Mouse (Mus musculus) left cerebral cortex, adult 9 months (tissue): ENCODE measurements at regions not wholly inside any gene's neighbourhood (a gene's known extent, or its start where the extent isn't known, plus 50 kb on each side); places are given as distances from the start of the nearest gene placed in this dataset.

Experiments used
- DNase-seq, 2 experiments: peaks; one replicate each; pipeline ENCODE4 v3.0.0; 2022; ENCODE audit warnings: low spot score in 2 of 2

GRCm38 (mm10) chr14:61665815-61666214, 58.6 kb downstream of the Kcnrg start:
- DNase-seq, result no peak

GRCm38 (mm10) chr14:61673184-61673583, 65.9 kb downstream of the Kcnrg start:
- DNase-seq, result no peak

- DNase-seq, result no peak
Measured at GRCm38 (mm10) chr14:61678107-61678506, 70.8 kb downstream of the Kcnrg start.

DNA sequence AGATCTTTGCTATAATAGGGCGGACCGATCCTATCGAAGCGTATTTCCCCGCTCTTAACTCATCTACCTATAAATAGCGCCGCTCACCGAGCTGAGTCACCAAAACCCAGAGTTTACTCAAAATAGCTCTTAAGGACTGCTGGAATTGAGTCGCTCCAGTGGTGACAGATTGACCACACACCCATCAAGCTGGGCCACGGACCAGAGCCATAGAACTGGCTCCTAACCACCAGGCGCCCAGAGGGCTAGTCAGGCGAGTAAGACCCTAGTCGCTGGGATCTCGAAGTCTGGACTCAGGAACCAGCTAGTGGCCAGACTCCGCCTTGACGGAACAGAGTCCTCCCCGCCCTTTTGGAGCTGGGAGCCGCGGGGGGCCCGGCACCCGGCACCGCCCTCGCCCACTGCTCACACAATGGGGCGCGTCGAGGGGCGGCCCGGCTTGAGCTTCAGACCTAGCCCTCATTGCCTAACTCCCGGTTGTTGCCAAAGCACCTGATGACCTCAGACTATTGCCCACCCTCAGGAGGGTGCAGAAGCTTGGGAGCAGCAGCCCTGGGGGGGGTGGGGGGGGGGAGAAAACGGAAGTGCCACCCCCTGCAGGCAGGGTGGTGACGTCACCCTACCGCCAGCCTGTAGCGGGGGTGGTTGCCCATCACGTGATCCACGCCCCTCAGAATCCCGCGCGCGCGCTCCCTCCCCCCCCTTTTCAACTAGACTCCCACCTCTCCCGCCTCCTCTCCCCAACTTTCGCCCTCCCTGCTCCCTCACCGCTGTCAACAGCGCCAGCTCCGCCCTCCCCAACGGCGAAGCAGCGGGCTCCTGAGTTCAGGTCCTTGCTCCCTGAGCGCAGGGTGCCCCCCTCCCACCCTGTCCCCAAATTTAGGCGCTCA, 73.8 kb downstream of the Kcnrg start:
- peak; percentile 66 to 79 for DNase-seq

- peak; percentile 59 to 86 for DNase-seq
Measured at GRCm38 (mm10) chr14:61681708-61682701, 74.7 kb downstream of the Kcnrg start.

- DNase-seq, result peak in 1 of 2 experiments; percentile 62
Measured at GRCm38 (mm10) chr14:61682721-61683355, 75.6 kb downstream of the Kcnrg start.

DNA sequence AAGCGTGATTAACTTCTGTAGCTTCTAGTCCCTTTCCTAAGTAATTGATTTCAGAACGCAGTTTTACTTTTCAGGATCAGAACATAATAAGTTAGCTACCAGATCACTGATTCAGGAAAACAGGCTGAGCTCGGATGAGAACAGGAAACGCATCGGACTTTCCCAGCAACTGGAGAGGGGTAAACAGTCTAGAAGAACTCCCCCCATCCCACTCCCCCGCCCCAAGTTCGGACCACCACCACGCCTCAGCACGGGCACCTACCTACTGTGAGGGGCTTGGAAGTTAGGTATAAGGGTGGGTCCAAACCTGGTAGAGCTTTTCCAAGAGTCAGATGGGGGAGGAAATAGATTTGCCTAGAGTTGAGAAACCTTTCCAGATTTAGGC, 76.1 kb downstream of the Kcnrg start:
- no peak for DNase-seq

DNA sequence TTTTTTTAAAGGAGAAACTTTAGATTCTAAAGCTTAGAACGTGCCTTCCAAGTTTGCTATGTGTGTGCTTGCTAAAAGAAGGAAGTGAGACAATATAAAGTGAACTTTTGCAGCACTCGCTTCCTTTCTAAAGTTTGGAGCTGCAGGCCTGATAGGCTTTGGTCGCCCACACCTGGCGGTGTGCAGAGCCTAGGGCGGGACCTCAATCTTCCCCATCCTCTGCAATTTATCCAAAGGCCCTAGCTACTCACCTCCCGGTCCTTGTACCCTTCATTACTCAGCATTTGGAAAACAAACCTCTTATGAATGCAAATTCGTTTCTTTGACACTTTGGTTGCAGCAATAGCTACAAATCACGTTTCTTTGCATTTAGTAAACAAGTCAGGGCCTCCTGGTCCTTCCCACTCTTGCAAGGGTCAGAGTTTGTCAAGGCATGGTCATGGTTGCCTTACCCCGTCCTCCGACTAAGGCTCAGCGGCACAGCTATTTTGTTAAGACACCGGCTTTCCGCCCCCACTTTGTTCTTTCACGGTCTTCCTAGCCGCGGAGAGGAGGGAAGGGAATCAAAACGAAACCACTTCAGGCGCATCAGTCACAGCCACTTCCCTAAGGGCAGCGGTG, 76.6 kb downstream of the Kcnrg start:
- DNase-seq, result peak in 1 of 2 experiments; percentile 34

DNA sequence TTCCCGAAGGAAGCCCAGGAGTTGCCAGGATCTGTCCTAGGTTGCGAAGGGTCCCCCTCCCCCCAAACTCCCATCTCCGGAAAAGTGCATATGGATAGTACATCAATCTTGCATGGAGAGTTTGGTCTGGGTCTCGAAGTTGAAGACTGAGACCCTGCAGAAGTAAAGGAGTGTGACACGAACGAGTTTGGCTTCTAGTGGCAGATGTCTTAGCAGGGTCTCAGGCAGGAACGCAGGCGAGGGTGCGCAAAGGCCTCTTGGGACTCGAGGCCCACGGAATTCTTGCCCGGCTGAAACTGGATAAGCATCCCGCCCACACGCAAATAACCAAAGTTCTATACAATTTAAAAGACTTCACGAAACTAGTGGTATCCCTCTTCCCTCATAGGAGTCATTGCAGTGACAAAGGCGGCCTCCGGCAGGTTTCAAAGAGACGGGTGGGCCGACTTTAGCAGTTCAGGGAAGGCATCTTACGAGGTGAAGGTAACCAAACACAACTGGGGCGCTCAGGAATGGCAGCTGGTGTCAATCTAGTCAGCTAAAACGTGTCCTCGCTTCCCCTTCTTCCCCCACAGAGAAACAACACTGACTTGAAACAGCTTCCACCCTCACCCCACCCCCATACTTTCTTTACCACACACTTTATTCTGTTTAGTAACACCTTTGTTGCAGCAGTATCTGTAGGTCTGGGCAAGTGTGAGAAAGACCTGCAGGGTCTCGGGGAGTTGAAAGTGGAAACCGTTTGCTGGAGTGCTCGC, 77.4 kb downstream of the Kcnrg start:
- no peak for DNase-seq

DNA sequence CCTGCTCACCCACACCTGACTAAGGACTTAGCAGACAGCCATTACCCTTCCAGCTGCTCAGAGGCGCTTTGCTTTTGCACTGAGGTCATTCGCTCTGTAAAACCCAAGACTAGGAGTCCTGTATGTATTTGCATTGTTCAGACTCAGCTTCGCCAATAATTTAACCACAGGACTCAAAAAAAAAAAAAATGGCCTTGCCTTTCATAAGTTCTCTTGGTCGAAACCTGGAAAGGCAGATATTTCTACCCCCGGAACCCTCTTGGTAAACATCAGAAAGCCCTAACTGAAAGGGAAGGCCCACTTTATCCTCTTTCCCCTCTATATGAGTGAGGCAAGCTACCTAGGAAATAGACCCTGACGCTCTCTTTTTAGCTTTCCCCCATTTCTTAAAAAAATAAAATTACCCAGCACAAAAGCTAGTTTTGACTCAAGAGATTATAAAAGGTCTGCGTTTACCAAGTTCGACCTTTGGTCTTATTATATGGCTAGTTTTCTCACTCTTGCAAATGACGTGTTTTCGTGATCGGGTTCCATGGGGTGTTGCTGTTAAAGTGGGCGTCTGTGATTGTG, 78.1 kb downstream of the Kcnrg start:
- no peak for DNase-seq

- no peak for DNase-seq
Measured at GRCm38 (mm10) chr14:61686101-61686691, 78.9 kb downstream of the Kcnrg start.

- no peak for DNase-seq
Measured at GRCm38 (mm10) chr14:61686821-61687341, 79.6 kb downstream of the Kcnrg start.

DNA sequence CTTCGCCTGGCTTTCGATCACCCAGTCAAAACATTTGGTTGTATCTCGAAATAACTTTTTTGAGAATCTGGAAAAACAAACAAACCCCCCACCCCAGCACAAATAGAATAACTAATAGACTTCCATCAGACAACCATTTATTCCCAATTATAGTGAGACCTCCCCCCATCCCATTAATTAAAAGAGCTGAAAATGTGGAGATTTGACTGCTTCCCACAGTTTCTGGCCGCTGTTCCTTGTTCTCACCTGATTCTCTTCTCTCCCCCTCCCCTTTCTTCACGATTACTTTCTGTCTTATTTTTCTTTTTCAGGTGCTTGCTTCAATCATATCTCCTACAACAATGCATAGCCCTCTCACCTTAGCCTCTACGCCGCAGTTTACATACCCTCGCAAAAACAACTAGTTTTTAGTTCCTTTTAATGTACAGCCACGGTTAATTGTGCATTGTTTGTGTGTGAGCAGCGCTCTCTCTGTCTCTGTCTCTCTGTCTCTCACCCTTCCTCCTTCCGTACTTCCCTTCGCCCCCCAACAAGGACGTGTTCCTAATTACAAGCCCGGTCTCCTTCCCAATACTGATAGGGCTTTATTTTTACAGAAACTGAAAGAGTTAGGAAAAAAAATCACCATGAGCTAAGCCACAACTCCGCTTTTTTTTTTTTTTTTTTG, 80.2 kb downstream of the Kcnrg start:
- no peak for DNase-seq

- no peak for DNase-seq
Measured at GRCm38 (mm10) chr14:61688013-61688520, 80.8 kb downstream of the Kcnrg start.

- DNase-seq, result no peak
Measured at GRCm38 (mm10) chr14:61688666-61689065, 81.4 kb downstream of the Kcnrg start.

- no peak for DNase-seq
Measured at GRCm38 (mm10) chr14:61689281-61689680, 82.0 kb downstream of the Kcnrg start.

GRCm38 (mm10) chr14:61689776-61690175, 82.5 kb downstream of the Kcnrg start:
- no peak for DNase-seq

GRCm38 (mm10) chr14:61691785-61692372, 84.6 kb downstream of the Kcnrg start:
- DNase-seq, result no peak

GRCm38 (mm10) chr14:61694796-61695195, 87.5 kb downstream of the Kcnrg start:
- no peak for DNase-seq
